ENCODE assay signal across 22 mouse cellular contexts in the genomic region with DNA sequence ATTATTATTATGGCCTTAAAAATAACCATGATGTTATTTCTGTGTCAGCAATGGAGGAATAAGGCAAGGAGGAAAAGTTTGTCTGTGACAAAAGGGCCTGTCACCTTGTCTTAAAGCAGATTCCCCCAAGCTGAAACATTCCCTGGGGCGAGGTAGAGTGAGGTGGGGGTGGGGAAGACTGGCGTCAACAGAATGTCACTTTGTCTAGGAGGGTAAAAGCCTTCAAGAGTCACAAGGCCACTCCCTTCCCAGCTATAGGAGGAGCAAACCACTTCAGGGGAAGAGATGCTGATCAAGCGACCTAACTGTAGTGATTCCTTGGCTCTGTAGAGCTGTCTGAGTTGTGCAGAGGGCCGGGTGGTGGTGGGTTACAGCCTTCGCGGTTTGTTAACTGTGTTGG. TPM values are rescaled to one million over a fixed set of nuclear protein-coding genes. Genes with fewer than 3 reads are reported as not detected.
DNase-seq lines count a peak whose midpoint lies in the region; TF ChIP-seq lines count a peak whose summit lies in the region.
"Had no signal": no experiment of that assay in that cellular context is flagged by ENCODE, and none has a peak within 500 bp of the region (broad histone marks: within the 10 kb centered on the region; RNA-seq: fewer than 3 reads in every experiment).

No protein-coding gene starts in this region.

- intact Hi-C loops in gastrocnemius, adult 2 months (cut with DNase I): no loop called here

- no peak overlapping the region for H3K4me3 ChIP-seq in thymus, adult 2 months (ENCODE audit: control insufficient read depth, insufficient read depth, low read length)
- H3K4me3 ChIP-seq in gastrocnemius, adult 2 months: no peak overlapping the region
- H3K4me3 ChIP-seq: embryonic facial prominence, embryonic 13.5 days; embryonic facial prominence, embryonic 15.5 days; erythroblast, embryonic 14.5 days; forebrain, embryonic 10.5 days; forebrain, embryonic 12.5 days had no signal

- peaks cover 18% of the 10 kb centered on the region for H3K4me1 ChIP-seq in thymus, adult 2 months (replicated peaks; ENCODE audit: control insufficient read depth, insufficient read depth, low read length)
- H3K4me1 ChIP-seq: forebrain, embryonic 10.5 days; forebrain, embryonic 12.5 days had no signal

- TF ChIP-seq POLR2A in thymus, adult 2 months (IDR thresholded peaks at IDR 0.05; ENCODE audit: control insufficient read depth, extremely low read depth, insufficient read depth, low read length, poor library complexity): no peak

- peak overlapping the region; percentile 47; the same call in 1 of the 2 replicates for H3K27ac ChIP-seq in thymus, adult 2 months (ENCODE audit: control insufficient read depth, insufficient read depth, low read length)
- H3K27ac ChIP-seq in gastrocnemius, adult 2 months: no peak overlapping the region
- H3K27ac ChIP-seq: embryonic facial prominence, embryonic 13.5 days; embryonic facial prominence, embryonic 15.5 days; forebrain, embryonic 10.5 days; forebrain, embryonic 12.5 days had no signal

- no peak for DNase-seq in thymus, adult 2 months
- no peak for DNase-seq in thymus, postnatal 10 days (ENCODE audit: low spot score in 2 of 2)
- DNase-seq in ES-CJ7 (ENCODE audit: low read depth, low spot score): peak; percentile 53
- peak; percentile 36 for DNase-seq in R1 (ENCODE audit: low read depth, low spot score)
- no peak for DNase-seq in adrenal gland, postnatal 36 days
- DNase-seq in gastrocnemius, adult 2 months: no peak
- DNase-seq: adrenal gland, adult 8-10 months; adrenal gland, postnatal 14 days; cerebellum, adult 11 months; cerebellum, adult 18-20 months; cerebellum, adult 8-10 months; cerebellum, adult 9-11 months; cerebellum, postnatal 14 days; cerebellum, postnatal 36 days; embryo, embryonic 11 days had no signal

- TF ChIP-seq CTCF in thymus, adult 2 months (IDR thresholded peaks at IDR 0.05; ENCODE audit: borderline replicate concordance, control insufficient read depth, extremely low read depth, insufficient read depth, low read length, poor library complexity): no peak
- no peak for TF ChIP-seq CTCF in gastrocnemius, adult 2 months (IDR thresholded peaks at IDR 0.05)

- H3K36me3 ChIP-seq in thymus, adult 2 months (ENCODE audit: control insufficient read depth, insufficient read depth, low read length): no peaks in the 10 kb centered on the region
- H3K36me3 ChIP-seq: embryonic facial prominence, embryonic 13.5 days; embryonic facial prominence, embryonic 15.5 days; forebrain, embryonic 10.5 days; forebrain, embryonic 12.5 days; G1E had no signal

- WGBS in thymus, adult 2 months: 66% methylated on average over 6 of the region's 6 CpGs

- H3K27me3 ChIP-seq in thymus, adult 2 months (ENCODE audit: control insufficient read depth, insufficient read depth, low read length): no peaks in the 10 kb centered on the region
- H3K27me3 ChIP-seq: embryonic facial prominence, embryonic 15.5 days; Patski had no signal

RNA-seq across cellular contexts. Expression of a gene that starts 9.7 kb away (rescaled TPM):
- polyA plus RNA-seq in thymus, adult 2 months (2012; rRNA removed): 10.5 and 18.7 TPM in 2 replicates
- total RNA-seq in adrenal gland, postnatal 36 days (2021): 10 to 100 TPM; 24.2 to 38.2 TPM
- 10 to 100 TPM in 1 of 2 experiments, 1 to 10 TPM in 1; 10.0 to 16.6 TPM for total RNA-seq in gastrocnemius, adult 2 months (2021)
- polyA plus RNA-seq: erythroblast, embryonic 14.5 days had no signal

RNA-seq across cellular contexts. Expression of a gene that starts 14.5 kb away (rescaled TPM):
- polyA plus RNA-seq in thymus, adult 2 months (2012; rRNA removed): 22.3 and 26.8 TPM in 2 replicates
- 10 to 100 TPM; 36.2 to 36.7 TPM for total RNA-seq in adrenal gland, postnatal 36 days (2021)
- total RNA-seq in gastrocnemius, adult 2 months (2021): 10 to 100 TPM; 42.1 to 45.1 TPM

Comparison
In these comparisons a context has a peak if more than half of its experiments do, and no peak if none do; other contexts are left out.
1. DNase-seq: peak in ES-CJ7 (single experiment) and R1 (single experiment); none in thymus, adult 2 months (single experiment), thymus, postnatal 10 days (0 of 2), adrenal gland, postnatal 36 days (0 of 2) and gastrocnemius, adult 2 months (single experiment).